Mouse (Mus musculus) forebrain, embryonic 11.5 days (tissue): ENCODE measurements at regions not wholly inside any gene's neighbourhood (a gene's known extent, or its start where the extent isn't known, plus 50 kb on each side); places are given as distances from the start of the nearest gene placed in this dataset.

Experiments used
- ATAC-seq: fragments of 200-750 bp; cut with Nextera tagmentation; replicated peaks from 2 replicates; pipeline ENCODE4 v1.8.0; 2017; ENCODE audit warnings: moderate TSS enrichment; ENCODE audit not compliant: low FRiP score
- DNase-seq: peaks from one replicate; pipeline ENCODE4 v3.0.0-alpha.2; 2017; ENCODE audit warnings: low spot score
- H3K27ac ChIP-seq: fragments of 300-500 bp; sonication (generic); 2 replicates; pipeline ENCODE4 v1.5.1; 2014; ENCODE audit warnings: low read depth, low read length
- H3K27me3 ChIP-seq: fragments of 300-500 bp; sonication (generic); 2 replicates; pipeline ENCODE4 v1.6.1; 2014; ENCODE audit warnings: mild to moderate bottlenecking, low read length, mixed read lengths; ENCODE audit not compliant: control insufficient read depth, insufficient read depth
- H3K36me3 ChIP-seq: fragments of 300-500 bp; sonication (generic); 2 replicates; pipeline ENCODE4 v1.6.1; 2014; ENCODE audit warnings: mild to moderate bottlenecking, low read length, moderate library complexity, mixed read lengths; ENCODE audit not compliant: control insufficient read depth, insufficient read depth
- H3K4me1 ChIP-seq: fragments of 300-500 bp; sonication (generic); replicated peaks from 2 replicates; pipeline ENCODE4 v1.6.1; 2014; ENCODE audit warnings: low read length, mixed read lengths; ENCODE audit not compliant: control insufficient read depth, insufficient read depth
- H3K4me2 ChIP-seq: fragments of 300-500 bp; sonication (generic); 2 replicates; pipeline ENCODE4 v1.6.1; 2014; ENCODE audit warnings: low read depth, mild to moderate bottlenecking, low read length, moderate library complexity, mixed read lengths; ENCODE audit not compliant: severe bottlenecking
- H3K4me3 ChIP-seq: fragments of 300-500 bp; sonication (generic); 2 replicates; pipeline ENCODE4 v1.5.1; 2014; ENCODE audit warnings: low read depth, low read length
- H3K9ac ChIP-seq: fragments of 300-500 bp; sonication (generic); 2 replicates; pipeline ENCODE4 v1.6.1; 2014; ENCODE audit warnings: low read length
- H3K9me3 ChIP-seq: fragments of 300-500 bp; sonication (generic); 2 replicates; pipeline ENCODE4 v1.6.1; 2016; ENCODE audit warnings: low read length, mixed read lengths; ENCODE audit not compliant: control insufficient read depth
- WGBS: fragments of 180-500 bp; shearing (Covaris S2); extraction: QIAGEN DNeasy Blood & Tissue Kit; methylation state at CpG from one replicate; pipeline ENCODE4 v1.1.7; 2014; 5-methylcytosine and 5-hydroxymethylcytosine counted together

GRCm38 (mm10) chr5:75718511-75719225 is 144.0 kb downstream of the Kit start:
- H3K9me3 ChIP-seq = no peaks in the 10 kb centered on the region
- H3K4me3 ChIP-seq = no peak overlapping the region
- no peaks in the 10 kb centered on the region for H3K27me3 ChIP-seq
- H3K9ac ChIP-seq = no peak overlapping the region
- H3K27ac ChIP-seq = no peak overlapping the region
- no peak overlapping the region for H3K4me2 ChIP-seq
- no peak for ATAC-seq
- no peaks in the 10 kb centered on the region for H3K36me3 ChIP-seq
- WGBS = 89% methylated on average over 12 of the region's 12 CpGs
- DNase-seq = no peak
- H3K4me1 ChIP-seq = no peaks in the 10 kb centered on the region
